Comparison of ENCODE assay signal across 8 mouse cellular contexts in the genomic region with DNA sequence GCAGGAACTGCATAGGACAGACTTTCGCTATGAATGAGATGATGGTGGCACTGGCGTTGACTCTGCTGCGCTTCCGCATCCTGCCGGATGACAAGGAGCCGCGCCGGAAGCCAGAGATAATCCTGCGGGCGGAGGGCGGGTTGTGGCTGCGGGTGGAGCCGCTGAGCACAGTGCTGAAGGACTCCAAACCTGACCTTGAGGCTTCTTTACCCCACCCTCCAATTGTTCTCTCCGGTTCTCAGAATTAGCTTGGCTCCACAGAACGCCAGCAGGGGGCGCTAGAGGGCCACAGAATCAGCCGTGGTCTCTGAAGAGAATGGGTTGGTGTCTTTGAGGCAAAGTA. TPM values are rescaled to one million over a fixed set of nuclear protein-coding genes. Genes with fewer than 3 reads are reported as not detected.
DNase-seq lines count a peak whose midpoint lies in the region; ATAC-seq and TF ChIP-seq lines count a peak whose summit lies in the region.

No protein-coding gene starts in this region.

- ATAC-seq in forebrain, embryonic 16.5 days = peak; percentile 92
- peak; percentile 79 for ATAC-seq in lung, embryonic 14.5 days (ENCODE audit: insufficient read depth)

- WGBS in forebrain, embryonic 16.5 days = under 1% methylated on average over 17 of the region's 17 CpGs
- 1% methylated on average over 17 of the region's 17 CpGs for WGBS in lung, embryonic 14.5 days
- 1% methylated on average over 17 of the region's 17 CpGs for WGBS in olfactory bulb, adult 2 months
- 1% methylated on average over 17 of the region's 17 CpGs for WGBS in thymus, adult 2 months

- H3K36me3 ChIP-seq in forebrain, embryonic 16.5 days (ENCODE audit: control insufficient read depth, insufficient read depth) = no peaks in the 10 kb centered on the region
- no peaks in the 10 kb centered on the region for H3K36me3 ChIP-seq in lung, embryonic 14.5 days (ENCODE audit: insufficient read depth)
- H3K36me3 ChIP-seq in thymus, adult 2 months (ENCODE audit: control insufficient read depth, insufficient read depth, low read length) = no peaks in the 10 kb centered on the region

- H3K9ac ChIP-seq in forebrain, embryonic 16.5 days (replicated peaks; ENCODE audit: low read depth, low read length) = peak overlapping the region; percentile 69
- H3K9ac ChIP-seq in lung, embryonic 14.5 days = peak overlapping the region; percentile 46

- DNase-seq in ES-CJ7 (ENCODE audit: low read depth, low spot score) = peak; percentile 96
- peak; percentile 69 for DNase-seq in cerebellum, adult 11 months
- peak; percentile 73 to 87 for DNase-seq in heart, postnatal 36 days
- DNase-seq in layer of hippocampus, adult 2 months (ENCODE audit: low spot score in 2 of 2) = peak; percentile 76 to 94
- peak; percentile 92 for DNase-seq in lung, embryonic 14.5 days
- peak; percentile 81 for DNase-seq in thymus, adult 2 months

- H3K4me2 ChIP-seq in forebrain, embryonic 16.5 days (ENCODE audit: low read length) = peak overlapping the region; percentile 62
- H3K4me2 ChIP-seq in lung, embryonic 14.5 days = peak overlapping the region; percentile 65

- H3K9me3 ChIP-seq in forebrain, embryonic 16.5 days (ENCODE audit: control insufficient read depth, low read length) = no peaks in the 10 kb centered on the region
- H3K9me3 ChIP-seq in lung, embryonic 14.5 days (ENCODE audit: low read depth, low read length) = no peaks in the 10 kb centered on the region

- TF ChIP-seq CTCF in layer of hippocampus, adult 2 months (conservative IDR thresholded peaks at IDR 0.05) = peak; percentile 97
- peak; percentile 95 for TF ChIP-seq CTCF in lung, embryonic 14.5 days (IDR thresholded peaks at IDR 0.05; ENCODE audit: low read depth)
- TF ChIP-seq CTCF in olfactory bulb, adult 2 months (IDR thresholded peaks at IDR 0.05; ENCODE audit: insufficient read depth, low read depth, low read length) = peak; percentile 79
- TF ChIP-seq CTCF in thymus, adult 2 months (IDR thresholded peaks at IDR 0.05; ENCODE audit: borderline replicate concordance, control insufficient read depth, extremely low read depth, insufficient read depth, low read length, poor library complexity) = peak; percentile 87

- peak; percentile 20; the same call in 1 of the 2 replicates for TF ChIP-seq POLR2A in olfactory bulb, adult 2 months (IDR thresholded peaks at IDR 0.05; ENCODE audit: insufficient read depth, low read depth, low read length)
- TF ChIP-seq POLR2A in thymus, adult 2 months (IDR thresholded peaks at IDR 0.05; ENCODE audit: control insufficient read depth, extremely low read depth, insufficient read depth, low read length, poor library complexity) = no peak

- intact Hi-C loops in heart, postnatal 36 days (cut with DNase I) = loop anchor here (1.0 to 5.0 kb wide), 3 partner anchors 45 to 316 kb away; no protein-coding TSS in a partner anchor

- peak overlapping the region; percentile 45 for H3K4me3 ChIP-seq in forebrain, embryonic 16.5 days (replicated peaks; ENCODE audit: low read length)
- H3K4me3 ChIP-seq in layer of hippocampus, adult 2 months = peak overlapping the region; percentile 32
- peak overlapping the region; percentile 30 for H3K4me3 ChIP-seq in lung, embryonic 14.5 days (ENCODE audit: low read depth, low read length)
- H3K4me3 ChIP-seq in olfactory bulb, adult 2 months (ENCODE audit: insufficient read depth, low read depth, low read length) = peak overlapping the region; percentile 53
- H3K4me3 ChIP-seq in thymus, adult 2 months (ENCODE audit: control insufficient read depth, insufficient read depth, low read length) = no peak overlapping the region

- no peak overlapping the region for H3K27ac ChIP-seq in forebrain, embryonic 16.5 days (ENCODE audit: low read length)
- H3K27ac ChIP-seq in layer of hippocampus, adult 2 months = no peak overlapping the region
- H3K27ac ChIP-seq in lung, embryonic 14.5 days (ENCODE audit: low read depth) = no peak overlapping the region
- peak overlapping the region; percentile 36 for H3K27ac ChIP-seq in olfactory bulb, adult 2 months (ENCODE audit: insufficient read depth, low read depth, low read length)
- H3K27ac ChIP-seq in thymus, adult 2 months (ENCODE audit: control insufficient read depth, insufficient read depth, low read length) = no peak overlapping the region

- 0 out of 2 replicates have a peak, but pooled peaks cover 4% of the 10 kb centered on the region for H3K4me1 ChIP-seq in forebrain, embryonic 16.5 days (replicated peaks; ENCODE audit: control insufficient read depth, insufficient read depth, low read length)
- no peaks in the 10 kb centered on the region for H3K4me1 ChIP-seq in lung, embryonic 14.5 days (ENCODE audit: insufficient read depth)
- H3K4me1 ChIP-seq in olfactory bulb, adult 2 months (ENCODE audit: control insufficient read depth, insufficient read depth, low read length) = peaks cover 6% of the 10 kb centered on the region
- H3K4me1 ChIP-seq in thymus, adult 2 months (replicated peaks; ENCODE audit: control insufficient read depth, insufficient read depth, low read length) = 0 out of 2 replicates have a peak, but pooled peaks cover 4% of the 10 kb centered on the region

- no peaks in the 10 kb centered on the region for H3K27me3 ChIP-seq in forebrain, embryonic 16.5 days (replicated peaks; ENCODE audit: control insufficient read depth, insufficient read depth, low read length)
- no peaks in the 10 kb centered on the region for H3K27me3 ChIP-seq in lung, embryonic 14.5 days (ENCODE audit: insufficient read depth, low read length)
- no peaks in the 10 kb centered on the region for H3K27me3 ChIP-seq in thymus, adult 2 months (ENCODE audit: control insufficient read depth, insufficient read depth, low read length)

RNA-seq across cellular contexts. Expression of a gene that starts 13.8 kb away (rescaled TPM):
- polyA plus RNA-seq in forebrain, embryonic 16.5 days (2015; fragmentation: Nextera tagmentation; extraction: Ambion mirVana) = not detected in 2 replicates
- total RNA-seq in heart, postnatal 36 days (2021) = not detected
- total RNA-seq in layer of hippocampus, adult 2 months (2021) = not detected
- polyA plus RNA-seq in lung, embryonic 14.5 days (2014; fragmentation: Nextera tagmentation; extraction: Ambion mirVana) = not detected in 2 replicates
- not detected in 2 replicates for polyA plus RNA-seq in olfactory bulb, adult 2 months (2012; ENCODE audit: insufficient read depth, insufficient read length, low replicate concordance, missing spikeins)
- polyA plus RNA-seq in thymus, adult 2 months (2012; rRNA removed) = not detected in 2 replicates

RNA-seq across cellular contexts. Expression of a gene that starts 23.8 kb away (rescaled TPM):
- not detected in 2 replicates for polyA plus RNA-seq in forebrain, embryonic 16.5 days (2015; fragmentation: Nextera tagmentation; extraction: Ambion mirVana)
- total RNA-seq in heart, postnatal 36 days (2021) = not detected
- not detected for total RNA-seq in layer of hippocampus, adult 2 months (2021)
- polyA plus RNA-seq in lung, embryonic 14.5 days (2014; fragmentation: Nextera tagmentation; extraction: Ambion mirVana) = not detected in 2 replicates
- not detected in 2 replicates for polyA plus RNA-seq in olfactory bulb, adult 2 months (2012; ENCODE audit: insufficient read depth, insufficient read length, low replicate concordance, missing spikeins)
- polyA plus RNA-seq in thymus, adult 2 months (2012; rRNA removed) = 0.30 TPM in 1 of 2 replicates, not detected in the other

RNA-seq across cellular contexts. Expression of a gene that starts 50.5 kb away (rescaled TPM):
- polyA plus RNA-seq in forebrain, embryonic 16.5 days (2015; fragmentation: Nextera tagmentation; extraction: Ambion mirVana) = 1.7 and 2.2 TPM in 2 replicates
- total RNA-seq in heart, postnatal 36 days (2021) = not detected
- 10 to 100 TPM; 16.7 to 20.7 TPM for total RNA-seq in layer of hippocampus, adult 2 months (2021)
- not detected in 2 replicates for polyA plus RNA-seq in lung, embryonic 14.5 days (2014; fragmentation: Nextera tagmentation; extraction: Ambion mirVana)
- polyA plus RNA-seq in olfactory bulb, adult 2 months (2012; ENCODE audit: insufficient read depth, insufficient read length, low replicate concordance, missing spikeins) = not detected in 2 replicates
- polyA plus RNA-seq in thymus, adult 2 months (2012; rRNA removed) = 0.93 and 1.4 TPM in 2 replicates
